Mouse (Mus musculus): Measurements from ENCODE around the gene Nol12. TPM values are rescaled to one million over a fixed set of nuclear protein-coding genes. Genes with fewer than 3 reads are reported as not detected.

The Nol12 gene
- total RNA-seq, 2 experiments from 2014 or later: 46.5 to 47.8 TPM

- DNase-seq: peak; percentile 67
- intact Hi-C loops (cut with DNase I): no loop called here
These were observed 18.5 kb upstream of the Nol12 start for GRCm38 (mm10) chr15:78916052-78916826.

DNA sequence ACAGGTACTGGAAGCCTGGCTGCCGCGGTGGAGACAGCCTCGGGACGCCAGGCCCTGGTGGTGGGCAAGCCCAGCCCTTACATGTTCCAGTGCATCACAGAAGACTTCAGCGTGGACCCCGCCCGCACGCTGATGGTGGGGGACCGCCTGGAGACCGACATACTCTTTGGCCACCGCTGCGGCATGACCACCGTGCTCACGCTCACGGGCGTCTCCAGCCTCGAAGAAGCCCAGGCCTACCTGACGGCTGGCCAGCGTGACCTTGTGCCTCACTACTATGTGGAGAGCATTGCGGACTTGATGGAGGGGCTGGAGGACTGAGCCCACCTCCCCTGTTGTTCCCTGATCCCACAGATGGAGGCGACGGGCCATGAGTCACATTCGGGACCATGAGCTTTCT, 16.6 kb upstream of the Nol12 start:
- intact Hi-C loops (cut with DNase I): no loop called here

GRCm38 (mm10) chr15:78919914-78920313, 14.8 kb upstream of the Nol12 start:
- intact Hi-C loops (cut with DNase I): no loop called here
- no peak for DNase-seq

More for the DNA sequence above, 16.6 kb upstream of the Nol12 start:
- DNase-seq: no peak

GRCm38 (mm10) chr15:78922700-78923099, 12.0 kb upstream of the Nol12 start:
- no peak for DNase-seq
- intact Hi-C loops (cut with DNase I): no loop called here

DNA sequence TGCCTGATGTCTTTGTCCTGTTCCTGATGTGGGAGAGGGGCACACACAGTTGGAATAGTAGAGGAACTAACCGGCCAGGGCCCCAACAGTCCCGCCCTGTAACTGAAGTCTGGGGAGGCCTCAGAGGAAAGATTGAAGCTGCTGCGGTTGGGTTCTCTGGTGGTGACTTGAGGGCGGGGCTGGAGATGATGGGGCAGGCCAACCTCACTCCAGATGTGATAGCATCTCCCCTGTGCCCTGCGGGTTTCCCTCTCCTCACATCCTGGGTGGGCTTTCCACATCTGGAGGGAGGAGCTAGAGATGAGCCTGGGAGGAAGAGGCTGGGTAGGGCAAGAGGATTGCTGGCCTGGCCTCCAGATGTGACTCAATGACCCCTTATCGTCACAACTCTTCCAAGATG, 11.1 kb upstream of the Nol12 start:
- intact Hi-C loops (cut with DNase I): no loop called here
- no peak for DNase-seq

- DNase-seq: no peak
- intact Hi-C loops (cut with DNase I): no loop called here
These were observed 9.6 kb upstream of the Nol12 start for GRCm38 (mm10) chr15:78925129-78925528.

DNA sequence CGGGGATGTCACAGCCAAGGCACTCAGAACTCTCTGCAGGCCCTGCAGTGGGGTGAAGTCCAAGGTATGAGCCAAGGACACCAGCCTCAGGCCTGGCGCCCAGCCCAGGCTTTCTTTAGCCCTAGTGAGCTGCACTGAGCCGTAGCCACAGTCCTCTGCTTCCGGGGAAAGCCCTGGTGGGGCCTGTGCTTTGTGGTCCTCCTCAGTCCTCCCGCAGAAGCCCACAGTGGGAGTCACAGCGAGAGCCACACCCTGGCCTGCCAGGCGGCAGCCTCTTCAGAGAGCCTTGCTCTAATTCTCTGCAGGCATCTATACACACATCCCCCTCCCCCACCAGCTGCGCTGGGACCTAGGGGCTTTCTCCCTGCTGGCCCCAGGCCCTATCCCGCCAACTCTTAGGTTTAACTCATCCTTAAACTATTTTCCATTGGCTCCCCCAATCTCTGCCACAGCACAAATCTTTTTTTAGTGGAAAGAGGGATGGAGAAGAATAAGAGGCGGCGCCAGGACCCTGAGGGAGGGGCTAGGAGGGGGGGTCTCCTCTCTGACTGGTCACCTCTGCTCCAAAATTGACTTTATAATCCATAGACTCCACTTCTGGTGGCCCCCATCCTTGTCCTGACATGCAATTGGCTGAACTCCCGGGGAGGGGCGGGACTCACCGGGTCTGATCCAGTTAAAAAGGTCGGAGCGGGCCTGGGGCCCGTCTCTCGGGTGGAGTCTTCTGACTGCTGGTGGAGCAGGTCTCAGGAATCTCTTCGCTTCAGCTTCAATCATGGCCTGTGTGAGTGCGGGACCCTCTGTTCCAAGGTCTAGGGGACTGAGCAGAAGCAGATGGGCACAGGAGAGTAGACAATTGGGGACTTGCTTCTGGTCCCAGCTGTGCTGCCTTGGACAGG, 8.5 kb upstream of the Nol12 start, which contains the start of gene Lgals1:
Gene Lgals1 (plus strand): TSS at position 705 of the 899 bp plus-strand sequence.
- peak; percentile 91 for DNase-seq
- intact Hi-C loops (cut with DNase I): no loop called here

- intact Hi-C loops (cut with DNase I): no loop called here
- DNase-seq: peak; percentile 55
These were observed 7.5 kb upstream of the Nol12 start for GRCm38 (mm10) chr15:78927021-78927787.

DNA sequence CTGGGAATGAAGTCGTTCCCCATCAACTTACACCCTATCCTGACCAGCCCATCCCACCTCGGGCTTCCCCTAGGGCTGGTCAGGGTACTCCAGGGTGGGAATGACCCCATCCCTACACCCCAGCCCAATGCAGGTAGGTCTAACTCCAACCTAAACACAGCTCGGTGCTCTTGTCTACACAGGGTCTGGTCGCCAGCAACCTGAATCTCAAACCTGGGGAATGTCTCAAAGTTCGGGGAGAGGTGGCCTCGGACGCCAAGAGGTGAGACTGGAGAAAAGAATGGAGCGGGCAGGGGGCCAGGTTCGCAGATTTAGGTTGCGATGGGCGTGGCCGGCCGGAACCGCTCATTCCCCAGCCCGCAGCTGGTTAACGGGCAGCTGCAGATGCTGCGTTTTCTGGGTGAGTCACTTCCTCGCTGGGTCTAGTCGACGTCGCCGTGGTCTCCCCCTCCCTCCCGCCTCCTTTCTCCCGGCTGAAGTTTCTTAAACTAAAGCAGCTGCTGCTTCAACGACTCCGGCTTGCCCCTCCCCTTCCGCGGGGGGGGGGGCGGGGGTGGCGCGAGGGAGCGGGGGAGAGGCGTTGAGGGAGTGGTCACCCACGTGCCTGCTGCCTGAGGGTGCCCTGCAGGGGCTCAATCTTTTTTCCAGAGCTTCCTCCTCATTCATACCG, 6.8 kb upstream of the Nol12 start:
- intact Hi-C loops (cut with DNase I): no loop called here
- peak; percentile 57 for DNase-seq

- DNase-seq: no peak
- intact Hi-C loops (cut with DNase I): no loop called here
These were observed 6.2 kb upstream of the Nol12 start for GRCm38 (mm10) chr15:78928539-78928938.

- intact Hi-C loops (cut with DNase I): no loop called here
- no peak for DNase-seq
These were observed 4.5 kb upstream of the Nol12 start for GRCm38 (mm10) chr15:78930192-78930706.

GRCm38 (mm10) chr15:78930801-78931426, 3.8 kb upstream of the Nol12 start:
- DNase-seq: no peak
- intact Hi-C loops (cut with DNase I): no loop called here

- intact Hi-C loops (cut with DNase I): no loop called here
- DNase-seq: no peak
These were observed 3.2 kb upstream of the Nol12 start for GRCm38 (mm10) chr15:78931577-78931976.

DNA sequence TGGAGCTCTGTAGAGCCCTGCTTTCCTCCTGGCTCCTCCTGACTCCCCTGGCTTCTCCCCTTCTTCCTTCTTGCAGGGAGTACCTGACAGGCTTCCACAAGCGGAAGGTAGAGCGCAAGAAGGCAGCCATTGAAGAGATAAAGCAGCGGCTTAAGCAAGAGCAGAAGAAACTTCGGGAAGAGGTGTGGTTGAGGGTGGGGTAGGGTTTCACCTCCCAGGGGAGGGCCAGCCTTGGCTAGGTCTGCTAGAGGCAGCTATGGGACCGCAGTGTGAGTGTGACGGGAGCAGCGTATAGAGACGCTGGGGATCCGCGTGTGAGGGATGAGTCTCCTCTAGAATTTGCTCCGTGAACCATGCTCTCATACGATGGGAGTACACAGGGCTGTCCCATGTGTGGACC, 1.7 kb downstream of the Nol12 start:
- DNase-seq: no peak
- intact Hi-C loops (cut with DNase I): no loop called here

DNA sequence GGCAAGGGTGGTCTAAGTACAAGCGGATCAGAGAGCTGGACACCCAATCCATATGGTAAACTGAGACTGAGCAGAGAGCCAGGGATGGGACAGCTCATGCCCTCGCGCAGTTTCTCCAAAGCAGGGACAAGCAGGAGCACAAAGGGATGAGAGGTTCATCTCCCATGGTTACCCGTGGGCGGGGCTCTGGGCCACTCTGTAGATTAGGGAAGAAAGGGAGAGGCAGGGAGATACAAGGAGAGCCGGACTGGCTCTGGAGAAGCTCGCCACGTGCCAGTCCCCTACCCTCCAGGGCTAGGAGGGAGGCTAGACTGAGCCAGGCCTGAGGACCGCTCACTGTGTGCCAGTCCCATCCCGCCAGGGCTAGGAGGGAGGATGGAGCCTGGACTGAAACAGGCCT, 2.6 kb downstream of the Nol12 start:
- intact Hi-C loops (cut with DNase I): no loop called here
- no peak for DNase-seq

DNA sequence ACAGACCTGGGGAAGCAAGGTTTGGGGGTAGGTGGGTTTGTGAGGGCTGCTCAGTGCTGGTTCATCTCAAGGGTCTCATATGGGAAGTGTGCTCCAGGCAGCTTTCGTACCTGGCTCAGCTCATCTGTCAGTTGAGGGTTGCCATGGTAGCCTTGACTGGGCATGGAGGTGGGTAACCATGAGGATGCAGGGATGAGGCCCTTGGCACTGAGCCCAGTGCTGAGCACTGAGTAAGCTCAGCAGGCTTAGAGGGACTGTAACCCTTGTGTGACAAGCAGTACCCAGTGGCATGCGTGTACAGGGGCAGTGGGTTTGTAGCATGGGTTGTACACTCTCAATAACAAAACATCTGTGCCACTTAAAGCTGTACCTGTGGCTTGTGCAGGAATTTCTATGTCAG, 3.2 kb downstream of the Nol12 start:
- DNase-seq: peak; percentile 51
- intact Hi-C loops (cut with DNase I): no loop called here

- intact Hi-C loops (cut with DNase I): no loop called here
These were observed 5.6 kb downstream of the Nol12 start for GRCm38 (mm10) chr15:78940325-78940724.

GRCm38 (mm10) chr15:78942663-78943062, 7.9 kb downstream of the Nol12 start:
- DNase-seq: peak; percentile 82
- intact Hi-C loops (cut with DNase I): no loop called here

More at GRCm38 (mm10) chr15:78940325-78940724, 5.6 kb downstream of the Nol12 start:
- DNase-seq: no peak

DNA sequence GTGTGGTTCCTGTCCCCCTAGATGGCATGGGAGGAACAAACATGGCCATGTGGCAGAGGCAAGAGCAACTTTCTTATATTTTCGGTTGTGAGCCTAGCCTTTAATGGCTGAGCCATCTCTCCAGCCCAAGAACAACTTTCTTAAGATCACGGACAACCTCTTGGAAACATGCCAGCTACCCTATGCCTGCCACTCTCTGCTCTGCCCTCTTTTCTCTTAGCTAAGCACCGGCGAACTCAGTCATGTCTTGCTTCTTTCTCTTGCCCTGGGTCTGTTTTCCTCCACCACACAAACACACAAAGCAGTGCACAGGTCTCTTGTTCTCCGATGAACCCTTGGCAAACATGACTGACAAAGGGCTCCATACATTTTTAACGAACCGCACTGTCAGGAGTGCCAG, 11.5 kb downstream of the Nol12 start:
- intact Hi-C loops (cut with DNase I): no loop called here
- DNase-seq: no peak

GRCm38 (mm10) chr15:78947657-78948056, 12.9 kb downstream of the Nol12 start, which contains the start of gene Triobp:
Triobp (plus strand) TSS chr15:78947724.
- DNase-seq: peak; percentile 91
- intact Hi-C loops (cut with DNase I): no loop called here

All from left cerebral cortex, postnatal 4 days (tissue).